Mouse (Mus musculus) layer of hippocampus, adult 11-12 months (tissue): ENCODE data around the gene Bcl7b.

Experiments
- DNase-seq: peaks from one replicate; pipeline ENCODE4 v3.0.0; 2022; ENCODE audit warnings: low spot score

The Bcl7b gene

GRCm38 (mm10) chr5:135168063-135169062, at the start of gene Bcl7b:
Gene Bcl7b, plus strand, starts transcription at chr5:135168283.
- DNase-seq: peak; percentile 98

GRCm38 (mm10) chr5:135118589-135119081, 49.4 kb upstream of the Bcl7b start:
- DNase-seq: peak; percentile 64

GRCm38 (mm10) chr5:135120753-135121152, 47.3 kb upstream of the Bcl7b start:
- no peak for DNase-seq

- peak; percentile 58 for DNase-seq
Observed at GRCm38 (mm10) chr5:135126121-135126520, 42.0 kb upstream of the Bcl7b start.

GRCm38 (mm10) chr5:135127669-135128068, 40.4 kb upstream of the Bcl7b start:
- peak; percentile 28 for DNase-seq

GRCm38 (mm10) chr5:135129747-135130146, 38.3 kb upstream of the Bcl7b start:
- no peak for DNase-seq

- DNase-seq: peak; percentile 36
Observed at GRCm38 (mm10) chr5:135133736-135134405, 34.2 kb upstream of the Bcl7b start.

- peak; percentile 27 for DNase-seq
Observed at GRCm38 (mm10) chr5:135134534-135134933, 33.5 kb upstream of the Bcl7b start.

- no peak for DNase-seq
Observed at GRCm38 (mm10) chr5:135139881-135140280, 28.2 kb upstream of the Bcl7b start.

- no peak for DNase-seq
Observed at GRCm38 (mm10) chr5:135144469-135144868, 23.6 kb upstream of the Bcl7b start.

- DNase-seq: peak; percentile 29
Observed at GRCm38 (mm10) chr5:135145532-135145931, 22.6 kb upstream of the Bcl7b start.

GRCm38 (mm10) chr5:135145955-135146354, 22.1 kb upstream of the Bcl7b start:
- no peak for DNase-seq

- DNase-seq: no peak
Observed at GRCm38 (mm10) chr5:135148715-135149052, 19.4 kb upstream of the Bcl7b start.

GRCm38 (mm10) chr5:135149053-135149819, 18.8 kb upstream of the Bcl7b start, which contains the start of gene Tbl2:
Gene Tbl2, plus strand, starts transcription at chr5:135149657.
- DNase-seq: peak; percentile 98

GRCm38 (mm10) chr5:135149820-135150178, 18.3 kb upstream of the Bcl7b start:
- DNase-seq: no peak

- DNase-seq: no peak
Observed at GRCm38 (mm10) chr5:135156496-135156895, 11.6 kb upstream of the Bcl7b start.

- DNase-seq: peak; percentile 44
Observed at GRCm38 (mm10) chr5:135161221-135161620, 6.9 kb upstream of the Bcl7b start.

GRCm38 (mm10) chr5:135161650-135162049, 6.4 kb upstream of the Bcl7b start:
- DNase-seq: no peak

- no peak for DNase-seq
Observed at GRCm38 (mm10) chr5:135162361-135162760, 5.7 kb upstream of the Bcl7b start.

GRCm38 (mm10) chr5:135162821-135163220, 5.3 kb upstream of the Bcl7b start:
- DNase-seq: no peak

- no peak for DNase-seq
Observed at GRCm38 (mm10) chr5:135166909-135167308, 1.2 kb upstream of the Bcl7b start.

- DNase-seq: no peak
Observed at GRCm38 (mm10) chr5:135167469-135167868, 614 bp upstream of the Bcl7b start.
